Mouse (Mus musculus): ENCODE measurements at regions not wholly inside any gene's neighbourhood (a gene's known extent, or its start where the extent isn't known, plus 50 kb on each side); places are given as distances from the start of the nearest gene placed in this dataset.

- dilution Hi-C loops (cut with MboI; ENCODE audit: extremely low pct_ligation_motif_present, extremely low pct_unique_long_range_greater_than_20kb, low sequenced_read_pairs) (no loop called here), in situ Hi-C loops (cut with MboI; ENCODE audit: low pct_ligation_motif_present, low pct_unique_long_range_greater_than_20kb, low sequenced_read_pairs) (no loop called here)
- TF ChIP-seq USF1 (IDR thresholded peaks at IDR 0.05; ENCODE audit: low read depth, low read length) (no peak), NRF1 (IDR thresholded peaks at IDR 0.05; ENCODE audit: low read depth, low read length) (no peak), PAX5 (IDR thresholded peaks at IDR 0.05; ENCODE audit: low read length) (no peak), RCOR1 (conservative IDR thresholded peaks at IDR 0.05; ENCODE audit: low read depth, low read length) (no peak), POLR2A (IDR thresholded peaks at IDR 0.05; ENCODE audit: low read depth, low read length) (no peak), ETS1 (conservative IDR thresholded peaks at IDR 0.05; ENCODE audit: low read depth, low read length) (no peak)
- Histone ChIP-seq H3K4me2 (ENCODE audit: insufficient read depth, low read depth, poor library complexity, severe bottlenecking) (no peak overlapping the region), H3K36me3 (replicated peaks in 1 of 2; ENCODE audit: control insufficient read depth in 1 of 2, insufficient read depth in 1 of 2, low read length in 1 of 2) (no peaks in the 10 kb centered on the region), H3K27me3 (replicated peaks) (no peaks in the 10 kb centered on the region), H3K4me3 (replicated peaks in 1 of 3; ENCODE audit: low read depth in 2 of 3, low read length in 2 of 3, poor library complexity in 1 of 3) (no peak overlapping the region), H3K9ac (ENCODE audit: insufficient read depth, low read depth) (no peak overlapping the region), H3K27ac (ENCODE audit: insufficient read depth, low read depth) (no peak overlapping the region), H3K9me3 (replicated peaks; ENCODE audit: low read length) (no peaks in the 10 kb centered on the region), H3K79me2 (replicated peaks; ENCODE audit: control insufficient read depth, extremely low read depth, insufficient read depth, poor library complexity, severe bottlenecking) (no peaks in the 10 kb centered on the region), H3K4me1 (ENCODE audit: control insufficient read depth in 1 of 2, insufficient read depth in 2 of 2) (peaks cover 0 to 8% of the 10 kb centered on the region in 2 experiments; a peak in 1 of 4 replicates)
- no peak for DNase-seq (ENCODE audit: extremely low read depth)
Measured at GRCm38 (mm10) chr1:137086766-137087165, 126.5 kb upstream of the Nr5a2 start.

- Histone ChIP-seq H3K79me2 (replicated peaks; ENCODE audit: control insufficient read depth, extremely low read depth, insufficient read depth, poor library complexity, severe bottlenecking) (no peaks in the 10 kb centered on the region), H3K9ac (ENCODE audit: insufficient read depth, low read depth) (no peak overlapping the region), H3K4me2 (ENCODE audit: insufficient read depth, low read depth, poor library complexity, severe bottlenecking) (no peak overlapping the region), H3K4me3 (replicated peaks in 1 of 3; ENCODE audit: low read depth in 2 of 3, low read length in 2 of 3, poor library complexity in 1 of 3) (no peak overlapping the region), H3K36me3 (replicated peaks in 1 of 2; ENCODE audit: control insufficient read depth in 1 of 2, insufficient read depth in 1 of 2, low read length in 1 of 2) (no peaks in the 10 kb centered on the region), H3K4me1 (ENCODE audit: control insufficient read depth in 1 of 2, insufficient read depth in 2 of 2) (peaks cover 0 to 8% of the 10 kb centered on the region in 2 experiments; a peak in 1 of 4 replicates), H3K27ac (ENCODE audit: insufficient read depth, low read depth) (no peak overlapping the region), H3K27me3 (replicated peaks) (no peaks in the 10 kb centered on the region), H3K9me3 (replicated peaks; ENCODE audit: low read length) (no peaks in the 10 kb centered on the region)
- in situ Hi-C loops (cut with MboI; ENCODE audit: low pct_ligation_motif_present, low pct_unique_long_range_greater_than_20kb, low sequenced_read_pairs), result no loop called here
- dilution Hi-C loops (cut with MboI; ENCODE audit: extremely low pct_ligation_motif_present, extremely low pct_unique_long_range_greater_than_20kb, low sequenced_read_pairs), result no loop called here
- no peak for DNase-seq (ENCODE audit: extremely low read depth)
- TF ChIP-seq ZNF384 (IDR thresholded peaks at IDR 0.05; ENCODE audit: low read depth, low read length) (no peak), CTCF (conservative IDR thresholded peaks at IDR 0.05 in 1 of 2, IDR thresholded peaks at IDR 0.05 in 1 of 2; ENCODE audit: low read depth in 2 of 2, low read length in 2 of 2) (no peak), RAD21 (IDR thresholded peaks at IDR 0.05; ENCODE audit: low read depth, low read length) (no peak), POLR2A (IDR thresholded peaks at IDR 0.05; ENCODE audit: low read depth, low read length) (no peak), ZKSCAN1 (IDR thresholded peaks at IDR 0.05; ENCODE audit: borderline replicate concordance, low read depth, low read length) (no peak), MEF2A (IDR thresholded peaks at IDR 0.05; ENCODE audit: borderline replicate concordance, low read depth, low read length) (no peak), ELF1 (IDR thresholded peaks at IDR 0.05; ENCODE audit: low read depth, low read length) (no peak)
Measured at GRCm38 (mm10) chr1:137083500-137083899, 123.3 kb upstream of the Nr5a2 start.

- Histone ChIP-seq H3K9me3 (replicated peaks; ENCODE audit: low read length) (no peaks in the 10 kb centered on the region), H3K27me3 (replicated peaks) (no peaks in the 10 kb centered on the region), H3K36me3 (replicated peaks in 1 of 2; ENCODE audit: control insufficient read depth in 1 of 2, insufficient read depth in 1 of 2, low read length in 1 of 2) (no peaks in the 10 kb centered on the region), H3K27ac (ENCODE audit: insufficient read depth, low read depth) (no peak overlapping the region), H3K4me2 (ENCODE audit: insufficient read depth, low read depth, poor library complexity, severe bottlenecking) (no peak overlapping the region), H3K4me1 (ENCODE audit: control insufficient read depth in 1 of 2, insufficient read depth in 2 of 2) (peaks cover 0 to 14% of the 10 kb centered on the region in 2 experiments; a peak in 2 of 4 replicates), H3K79me2 (replicated peaks; ENCODE audit: control insufficient read depth, extremely low read depth, insufficient read depth, poor library complexity, severe bottlenecking) (no peaks in the 10 kb centered on the region), H3K9ac (ENCODE audit: insufficient read depth, low read depth) (no peak overlapping the region), H3K4me3 (replicated peaks in 1 of 3; ENCODE audit: low read depth in 2 of 3, low read length in 2 of 3, poor library complexity in 1 of 3) (no peak overlapping the region)
- DNase-seq (ENCODE audit: extremely low read depth), result no peak
- dilution Hi-C loops (cut with MboI; ENCODE audit: extremely low pct_ligation_motif_present, extremely low pct_unique_long_range_greater_than_20kb, low sequenced_read_pairs) (no loop called here), in situ Hi-C loops (cut with MboI; ENCODE audit: low pct_ligation_motif_present, low pct_unique_long_range_greater_than_20kb, low sequenced_read_pairs) (no loop called here)
- TF ChIP-seq E2F4 (IDR thresholded peaks at IDR 0.05; ENCODE audit: insufficient replicate concordance, low read depth, low read length), result no peak
- no peak for TF ChIP-seq CHD2 (IDR thresholded peaks at IDR 0.05; ENCODE audit: low read length)
- no peak for TF ChIP-seq MYC (IDR thresholded peaks at IDR 0.05; ENCODE audit: low read depth, low read length)
- TF ChIP-seq MAZ (IDR thresholded peaks at IDR 0.05; ENCODE audit: low read depth, low read length), result no peak
- no peak for TF ChIP-seq RAD21 (IDR thresholded peaks at IDR 0.05; ENCODE audit: low read depth, low read length)
- no peak for TF ChIP-seq GABPA (IDR thresholded peaks at IDR 0.05; ENCODE audit: insufficient replicate concordance, low read depth, low read length)
- no peak for TF ChIP-seq IRF4 (IDR thresholded peaks at IDR 0.05; ENCODE audit: low read depth, low read length)
- no peak for TF ChIP-seq POLR2A (IDR thresholded peaks at IDR 0.05; ENCODE audit: low read depth, low read length)
- TF ChIP-seq NELFE (IDR thresholded peaks at IDR 0.05; ENCODE audit: low read depth, low read length), result no peak
- no peak for TF ChIP-seq ZC3H11A (IDR thresholded peaks at IDR 0.05; ENCODE audit: low read depth, low read length)
- TF ChIP-seq BHLHE40 (IDR thresholded peaks at IDR 0.05; ENCODE audit: low read depth, low read length), result no peak
- TF ChIP-seq SMC3 (IDR thresholded peaks at IDR 0.05; ENCODE audit: low read depth, low read length), result no peak
- no peak for TF ChIP-seq ETS1 (conservative IDR thresholded peaks at IDR 0.05; ENCODE audit: low read depth, low read length)
- no peak for TF ChIP-seq PAX5 (IDR thresholded peaks at IDR 0.05; ENCODE audit: low read length)
- no peak for TF ChIP-seq SIN3A (IDR thresholded peaks at IDR 0.05; ENCODE audit: low read length)
- TF ChIP-seq ZMIZ1 (IDR thresholded peaks at IDR 0.05; ENCODE audit: low read depth, low read length), result no peak
- no peak for TF ChIP-seq UBTF (IDR thresholded peaks at IDR 0.05; ENCODE audit: low read depth, low read length)
- no peak for TF ChIP-seq JUN (IDR thresholded peaks at IDR 0.05; ENCODE audit: insufficient read depth, low read depth, low read length)
Measured at GRCm38 (mm10) chr1:137079401-137080003, 119.3 kb upstream of the Nr5a2 start.
